Mouse (Mus musculus): Measurements from ENCODE around the gene Nkx1-2. TPM values are rescaled to one million over a fixed set of nuclear protein-coding genes. Genes with fewer than 3 reads are reported as not detected.

Gene Nkx1-2
- polyA plus RNA-seq, 1 experiment: not detected

DNA sequence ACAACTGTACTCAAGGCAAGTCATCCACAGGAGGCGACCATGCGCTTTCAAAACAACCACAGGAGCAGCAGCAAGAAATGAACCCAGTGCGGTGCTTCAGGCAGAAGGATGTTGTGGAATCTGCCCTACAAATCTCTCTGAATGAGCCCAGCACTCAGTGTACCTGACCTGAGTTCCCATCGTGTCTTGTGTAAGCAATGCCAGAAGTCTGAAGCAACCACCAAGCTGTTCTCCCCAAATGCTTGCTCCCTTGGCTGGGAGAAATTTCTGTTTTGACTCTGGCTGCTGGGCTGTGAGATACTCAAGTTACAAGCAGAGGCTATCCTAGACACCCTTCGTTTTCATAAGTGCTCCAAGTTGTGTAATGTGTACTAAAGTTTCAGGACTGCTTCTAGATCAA is 6.3 kb upstream of the Nkx1-2 start:
- Histone ChIP-seq H3K36me3 (ENCODE audit: control insufficient read depth, insufficient read depth) (no peaks in the 10 kb centered on the region), H3K4me3 (no peak overlapping the region), H3ac (ENCODE audit: control insufficient read depth, insufficient read length) (no peak overlapping the region), H3K27me3 (ENCODE audit: control insufficient read depth, insufficient read depth, insufficient read length) (peaks cover 30% of the 10 kb centered on the region), H3K79me2 (ENCODE audit: control insufficient read depth, insufficient read depth) (no peaks in the 10 kb centered on the region), H3K4me2 (ENCODE audit: low read depth) (no peak overlapping the region)
- TF ChIP-seq MAX (IDR thresholded peaks at IDR 0.05; ENCODE audit: low read depth): no peak
- TF ChIP-seq SRF (IDR thresholded peaks at IDR 0.05; ENCODE audit: control insufficient read depth, insufficient read length, low read depth): no peak
- TF ChIP-seq POLR2A (IDR thresholded peaks at IDR 0.05; ENCODE audit: insufficient read length, low read depth): no peak
- TF ChIP-seq TCF3 (IDR thresholded peaks at IDR 0.05; ENCODE audit: insufficient read length, low read depth): no peak
- no peak for TF ChIP-seq MYOD1 (IDR thresholded peaks at IDR 0.05; ENCODE audit: control insufficient read depth in 1 of 3, insufficient read length in 2 of 3, low read depth in 2 of 3)
- no peak for TF ChIP-seq TCF12 (IDR thresholded peaks at IDR 0.05; ENCODE audit: insufficient read depth, poor library complexity, severe bottlenecking)
- no peak for TF ChIP-seq MYOG (IDR thresholded peaks at IDR 0.05; ENCODE audit: control insufficient read depth in 1 of 3, insufficient read depth in 1 of 3, insufficient read length in 2 of 3, low read depth in 2 of 3)
- TF ChIP-seq POLR2AphosphoS2 (IDR thresholded peaks at IDR 0.05; ENCODE audit: insufficient read length, low read depth): no peak
- no peak for TF ChIP-seq E2F4 (IDR thresholded peaks at IDR 0.05; ENCODE audit: insufficient read depth)
- TF ChIP-seq USF1 (IDR thresholded peaks at IDR 0.05; ENCODE audit: low read depth): no peak
- TF ChIP-seq REST (IDR thresholded peaks at IDR 0.05; ENCODE audit: insufficient read depth, insufficient read length): no peak
- TF ChIP-seq CEBPB (IDR thresholded peaks at IDR 0.05; ENCODE audit: insufficient read depth, poor library complexity, severe bottlenecking): no peak

DNA sequence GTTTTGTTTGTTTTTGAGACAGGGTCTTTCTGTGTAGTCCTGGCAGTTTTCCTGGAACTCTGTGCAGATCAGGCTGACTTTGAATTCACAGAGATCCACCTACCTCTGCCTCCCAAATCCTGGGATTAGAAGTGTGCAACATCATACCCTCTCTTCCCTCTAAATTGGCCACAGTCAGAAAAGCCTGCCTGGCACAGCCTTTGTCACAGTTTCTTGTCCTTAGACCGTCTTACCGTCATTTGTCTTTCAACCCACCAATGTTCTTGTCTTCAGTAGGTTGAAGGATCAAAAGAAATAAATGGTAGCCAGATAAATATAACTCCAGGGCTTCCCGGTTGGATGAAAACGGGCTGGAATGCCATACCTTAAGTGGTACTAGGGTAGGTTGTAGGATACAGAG is 5.3 kb upstream of the Nkx1-2 start:
- H3K4me3 ChIP-seq: no peak overlapping the region
- H3K4me2 ChIP-seq (ENCODE audit: low read depth): no peak overlapping the region
- no peaks in the 10 kb centered on the region for H3K36me3 ChIP-seq (ENCODE audit: control insufficient read depth, insufficient read depth)
- TF ChIP-seq SRF (IDR thresholded peaks at IDR 0.05; ENCODE audit: control insufficient read depth, insufficient read length, low read depth) (no peak), E2F4 (IDR thresholded peaks at IDR 0.05; ENCODE audit: insufficient read depth) (no peak), MYOG (IDR thresholded peaks at IDR 0.05; ENCODE audit: control insufficient read depth in 1 of 3, insufficient read depth in 1 of 3, insufficient read length in 2 of 3, low read depth in 2 of 3) (no peak), TCF3 (IDR thresholded peaks at IDR 0.05; ENCODE audit: insufficient read length, low read depth) (no peak), POLR2AphosphoS2 (IDR thresholded peaks at IDR 0.05; ENCODE audit: insufficient read length, low read depth) (no peak), CEBPB (IDR thresholded peaks at IDR 0.05; ENCODE audit: insufficient read depth, poor library complexity, severe bottlenecking) (no peak), MYOD1 (IDR thresholded peaks at IDR 0.05; ENCODE audit: control insufficient read depth in 1 of 3, insufficient read length in 2 of 3, low read depth in 2 of 3) (no peak), TCF12 (IDR thresholded peaks at IDR 0.05; ENCODE audit: insufficient read depth, poor library complexity, severe bottlenecking) (no peak)
- H3ac ChIP-seq (ENCODE audit: control insufficient read depth, insufficient read length): no peak overlapping the region
- no peaks in the 10 kb centered on the region for H3K79me2 ChIP-seq (ENCODE audit: control insufficient read depth, insufficient read depth)
- H3K27me3 ChIP-seq (ENCODE audit: control insufficient read depth, insufficient read depth, insufficient read length): peaks cover 37% of the 10 kb centered on the region

GRCm38 (mm10) chr7:132600926-132601325 is 1.5 kb upstream of the Nkx1-2 start:
- Histone ChIP-seq H3K4me3 (no peak overlapping the region), H3K36me3 (ENCODE audit: control insufficient read depth, insufficient read depth) (no peaks in the 10 kb centered on the region), H3K4me2 (ENCODE audit: low read depth) (no peak overlapping the region), H3ac (ENCODE audit: control insufficient read depth, insufficient read length) (no peak overlapping the region), H3K79me2 (ENCODE audit: control insufficient read depth, insufficient read depth) (no peaks in the 10 kb centered on the region), H3K27me3 (ENCODE audit: control insufficient read depth, insufficient read depth, insufficient read length) (peaks cover 72% of the 10 kb centered on the region)
- TF ChIP-seq CEBPB (IDR thresholded peaks at IDR 0.05; ENCODE audit: insufficient read depth, poor library complexity, severe bottlenecking): no peak
- no peak for TF ChIP-seq POLR2AphosphoS2 (IDR thresholded peaks at IDR 0.05; ENCODE audit: insufficient read length, low read depth)
- no peak for TF ChIP-seq POLR2A (IDR thresholded peaks at IDR 0.05; ENCODE audit: insufficient read length, low read depth)
- TF ChIP-seq SRF (IDR thresholded peaks at IDR 0.05; ENCODE audit: control insufficient read depth, insufficient read length, low read depth): no peak
- TF ChIP-seq TCF3 (IDR thresholded peaks at IDR 0.05; ENCODE audit: insufficient read length, low read depth): no peak
- TF ChIP-seq REST (IDR thresholded peaks at IDR 0.05; ENCODE audit: insufficient read depth, insufficient read length): no peak
- no peak for TF ChIP-seq E2F4 (IDR thresholded peaks at IDR 0.05; ENCODE audit: insufficient read depth)
- no peak for TF ChIP-seq MYOG (IDR thresholded peaks at IDR 0.05; ENCODE audit: control insufficient read depth in 1 of 3, insufficient read depth in 1 of 3, insufficient read length in 2 of 3, low read depth in 2 of 3)
- TF ChIP-seq TCF12 (IDR thresholded peaks at IDR 0.05; ENCODE audit: insufficient read depth, poor library complexity, severe bottlenecking): no peak
- TF ChIP-seq MAX (IDR thresholded peaks at IDR 0.05; ENCODE audit: low read depth): no peak
- TF ChIP-seq USF1 (IDR thresholded peaks at IDR 0.05; ENCODE audit: low read depth): no peak
- no peak for TF ChIP-seq MYOD1 (IDR thresholded peaks at IDR 0.05; ENCODE audit: control insufficient read depth in 1 of 3, insufficient read length in 2 of 3, low read depth in 2 of 3)

DNA sequence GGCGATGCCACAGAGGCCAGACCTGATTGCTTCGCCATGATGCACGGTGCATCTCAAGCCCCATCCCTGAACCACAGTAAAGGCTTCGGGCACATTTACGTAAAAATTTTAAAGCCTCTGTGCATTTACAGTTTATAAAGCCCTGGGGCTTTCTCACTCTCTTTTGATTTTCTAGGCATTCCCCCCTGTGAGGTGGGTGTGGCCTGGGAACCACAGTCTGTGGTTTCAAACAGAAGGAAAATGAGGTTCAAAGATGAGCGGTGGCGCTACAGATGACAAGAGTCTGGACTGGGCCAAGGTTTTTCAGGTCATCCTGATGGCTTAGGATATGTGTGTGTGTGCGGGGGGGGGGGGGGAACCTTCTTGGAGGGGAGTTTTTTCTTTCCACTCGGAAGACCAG is 589 bp upstream of the Nkx1-2 start:
- no peak overlapping the region for H3K4me2 ChIP-seq (ENCODE audit: low read depth)
- H3K79me2 ChIP-seq (ENCODE audit: control insufficient read depth, insufficient read depth): no peaks in the 10 kb centered on the region
- no peak overlapping the region for H3K4me3 ChIP-seq
- no peak overlapping the region for H3ac ChIP-seq (ENCODE audit: control insufficient read depth, insufficient read length)
- no peaks in the 10 kb centered on the region for H3K36me3 ChIP-seq (ENCODE audit: control insufficient read depth, insufficient read depth)
- H3K27me3 ChIP-seq (ENCODE audit: control insufficient read depth, insufficient read depth, insufficient read length): peaks cover 75% of the 10 kb centered on the region
- TF ChIP-seq MYOD1 (IDR thresholded peaks at IDR 0.05; ENCODE audit: control insufficient read depth in 1 of 3, insufficient read length in 2 of 3, low read depth in 2 of 3): no peak
- TF ChIP-seq SRF (IDR thresholded peaks at IDR 0.05; ENCODE audit: control insufficient read depth, insufficient read length, low read depth): no peak
- no peak for TF ChIP-seq TCF3 (IDR thresholded peaks at IDR 0.05; ENCODE audit: insufficient read length, low read depth)
- no peak for TF ChIP-seq USF1 (IDR thresholded peaks at IDR 0.05; ENCODE audit: low read depth)
- TF ChIP-seq POLR2AphosphoS2 (IDR thresholded peaks at IDR 0.05; ENCODE audit: insufficient read length, low read depth): no peak
- no peak for TF ChIP-seq MYOG (IDR thresholded peaks at IDR 0.05; ENCODE audit: control insufficient read depth in 1 of 3, insufficient read depth in 1 of 3, insufficient read length in 2 of 3, low read depth in 2 of 3)
- TF ChIP-seq POLR2A (IDR thresholded peaks at IDR 0.05; ENCODE audit: insufficient read length, low read depth): no peak
- no peak for TF ChIP-seq TCF12 (IDR thresholded peaks at IDR 0.05; ENCODE audit: insufficient read depth, poor library complexity, severe bottlenecking)
- TF ChIP-seq CEBPB (IDR thresholded peaks at IDR 0.05; ENCODE audit: insufficient read depth, poor library complexity, severe bottlenecking): no peak
- TF ChIP-seq REST (IDR thresholded peaks at IDR 0.05; ENCODE audit: insufficient read depth, insufficient read length): no peak
- no peak for TF ChIP-seq MAX (IDR thresholded peaks at IDR 0.05; ENCODE audit: low read depth)
- TF ChIP-seq E2F4 (IDR thresholded peaks at IDR 0.05; ENCODE audit: insufficient read depth): no peak
